Mouse (Mus musculus): ENCODE measurements at regions not wholly inside any gene's neighbourhood (a gene's known extent, or its start where the extent isn't known, plus 50 kb on each side); places are given as distances from the start of the nearest gene placed in this dataset.

GRCm38 (mm10) chr11:26721173-26721572, 127.4 kb upstream of the Vrk2 start:
- TF ChIP-seq POLR2A (IDR thresholded peaks at IDR 0.05; ENCODE audit: borderline replicate concordance, insufficient read depth, low read length) (no peak), CTCF (IDR thresholded peaks at IDR 0.05; ENCODE audit: borderline replicate concordance, insufficient read depth, low read depth, low read length) (no peak)

All from cerebellum, adult 2 months (tissue).